Mouse (Mus musculus): ENCODE measurements around the gene Neurog3. TPM values are rescaled to one million over a fixed set of nuclear protein-coding genes. Genes with fewer than 3 reads are reported as not detected.

The Neurog3 gene
- total and polyA plus RNA-seq, 3 experiments: not detected

DNA sequence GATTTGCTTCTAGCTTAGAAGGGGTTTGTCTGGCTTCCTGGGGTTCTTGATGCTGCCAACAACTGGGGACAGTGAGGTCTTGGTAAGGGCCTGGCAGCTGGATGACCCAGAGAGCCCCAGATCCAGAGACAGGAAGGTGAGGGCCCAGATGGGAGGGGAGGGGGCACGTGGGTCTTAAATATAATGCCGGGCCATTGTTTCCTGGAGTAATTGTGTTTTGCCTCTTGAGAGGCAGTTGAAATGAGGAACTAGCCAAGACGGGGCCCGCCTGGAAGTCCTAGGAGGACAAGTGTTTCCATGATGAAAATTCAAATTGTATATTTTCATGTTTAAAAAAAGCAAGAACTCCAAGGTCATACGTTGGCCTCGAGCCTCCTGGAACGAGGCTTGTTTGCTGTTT is 39.0 kb upstream of the Neurog3 start:
- 35% methylated on average over 7 of the region's 7 CpGs for WGBS
- H3K79me2 ChIP-seq (replicated peaks; ENCODE audit: control insufficient read depth, insufficient read depth, low read length): no peaks in the 10 kb centered on the region
- intact Hi-C loops (cut with DNase I): no loop called here
- TF ChIP-seq CTCF (IDR thresholded peaks at IDR 0.05) (no peak), EP300 (IDR thresholded peaks at IDR 0.05; ENCODE audit: insufficient read depth, low read depth, low read length) (no peak), POLR2A (IDR thresholded peaks at IDR 0.05; ENCODE audit: insufficient read depth, low read depth, low read length) (no peak)
- no peaks in the 10 kb centered on the region for H3K36me3 ChIP-seq (ENCODE audit: control insufficient read depth, insufficient read depth, low read length)
- no peaks in the 10 kb centered on the region for H3K27me3 ChIP-seq (ENCODE audit: control insufficient read depth, insufficient read depth, low read length)
- no peak overlapping the region for H3K9ac ChIP-seq (ENCODE audit: low read depth, low read length)
- DNase-seq: no peak
- H3K4me3 ChIP-seq: no peak overlapping the region
- H3K27ac ChIP-seq: no peak overlapping the region
- H3K4me1 ChIP-seq (ENCODE audit: control insufficient read depth, insufficient read depth, low read length): no peaks in the 10 kb centered on the region

DNA sequence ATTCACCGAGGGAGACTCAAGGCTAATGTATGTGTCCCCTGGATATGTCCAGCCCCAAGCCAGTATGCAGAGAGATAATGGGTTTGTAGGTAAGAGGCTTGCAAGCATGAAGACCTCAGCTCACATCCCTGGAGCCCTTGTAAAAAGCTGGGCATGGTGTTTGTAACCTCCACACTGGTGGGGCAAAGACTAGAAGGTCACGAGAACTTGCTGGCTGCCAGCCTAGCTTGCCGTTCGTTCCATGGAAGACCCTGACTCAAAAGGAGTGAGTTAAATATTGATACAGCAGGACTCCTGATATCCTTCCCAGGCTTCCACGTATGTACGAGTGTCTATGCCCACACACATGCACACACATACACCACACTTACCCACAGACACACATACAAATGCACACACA is 38.5 kb upstream of the Neurog3 start:
- no peaks in the 10 kb centered on the region for H3K27me3 ChIP-seq (ENCODE audit: control insufficient read depth, insufficient read depth, low read length)
- no peaks in the 10 kb centered on the region for H3K79me2 ChIP-seq (replicated peaks; ENCODE audit: control insufficient read depth, insufficient read depth, low read length)
- no peak overlapping the region for H3K27ac ChIP-seq
- DNase-seq: no peak
- 72% methylated on average over 6 of the region's 6 CpGs for WGBS
- intact Hi-C loops (cut with DNase I): no loop called here
- H3K4me3 ChIP-seq: no peak overlapping the region
- TF ChIP-seq EP300 (IDR thresholded peaks at IDR 0.05; ENCODE audit: insufficient read depth, low read depth, low read length): no peak
- TF ChIP-seq POLR2A (IDR thresholded peaks at IDR 0.05; ENCODE audit: insufficient read depth, low read depth, low read length): no peak
- TF ChIP-seq CTCF (IDR thresholded peaks at IDR 0.05): no peak
- H3K4me1 ChIP-seq (ENCODE audit: control insufficient read depth, insufficient read depth, low read length): no peaks in the 10 kb centered on the region
- H3K36me3 ChIP-seq (ENCODE audit: control insufficient read depth, insufficient read depth, low read length): no peaks in the 10 kb centered on the region
- no peak overlapping the region for H3K9ac ChIP-seq (ENCODE audit: low read depth, low read length)

DNA sequence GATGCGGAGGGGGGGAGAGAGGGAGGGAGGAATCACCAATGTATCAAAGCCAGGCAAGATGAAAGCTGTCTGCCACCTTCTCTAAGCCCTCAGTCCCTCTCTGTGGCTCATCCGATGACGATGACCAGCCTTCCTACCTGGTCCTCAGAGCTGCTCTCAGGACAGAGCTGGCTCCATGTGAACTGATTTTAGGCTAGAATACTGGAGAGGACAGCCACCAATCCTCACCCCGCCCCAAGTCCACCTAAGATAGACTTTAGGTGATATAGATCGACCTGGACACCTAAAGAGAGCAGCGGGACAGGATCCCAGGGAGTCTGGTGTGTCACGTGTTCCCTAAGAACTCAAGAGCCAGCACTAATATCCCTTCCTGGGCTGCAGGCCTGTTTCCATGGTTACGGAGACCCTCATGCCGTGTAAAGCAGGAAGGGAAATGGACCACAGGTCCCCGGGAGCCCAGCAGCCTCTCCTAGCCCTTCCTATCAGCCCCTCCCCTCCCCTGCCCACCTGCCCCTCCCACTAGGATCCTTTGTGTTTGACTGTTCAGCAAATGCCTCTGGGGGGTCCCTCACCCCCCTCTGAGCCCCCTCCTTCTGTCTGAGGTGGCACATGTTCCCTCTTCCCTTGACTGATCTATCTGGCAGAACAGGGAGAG is 33.0 kb upstream of the Neurog3 start:
- no peak overlapping the region for H3K9ac ChIP-seq (ENCODE audit: low read depth, low read length)
- intact Hi-C loops (cut with DNase I): no loop called here
- no peaks in the 10 kb centered on the region for H3K4me1 ChIP-seq (ENCODE audit: control insufficient read depth, insufficient read depth, low read length)
- no peaks in the 10 kb centered on the region for H3K79me2 ChIP-seq (replicated peaks; ENCODE audit: control insufficient read depth, insufficient read depth, low read length)
- H3K36me3 ChIP-seq (ENCODE audit: control insufficient read depth, insufficient read depth, low read length): no peaks in the 10 kb centered on the region
- H3K27ac ChIP-seq: no peak overlapping the region
- DNase-seq: no peak
- H3K4me3 ChIP-seq: no peak overlapping the region
- 72% methylated on average over 10 of the region's 10 CpGs for WGBS
- TF ChIP-seq EP300 (IDR thresholded peaks at IDR 0.05; ENCODE audit: insufficient read depth, low read depth, low read length): no peak
- TF ChIP-seq CTCF (IDR thresholded peaks at IDR 0.05): no peak
- TF ChIP-seq POLR2A (IDR thresholded peaks at IDR 0.05; ENCODE audit: insufficient read depth, low read depth, low read length): no peak
- H3K27me3 ChIP-seq (ENCODE audit: control insufficient read depth, insufficient read depth, low read length): no peaks in the 10 kb centered on the region

DNA sequence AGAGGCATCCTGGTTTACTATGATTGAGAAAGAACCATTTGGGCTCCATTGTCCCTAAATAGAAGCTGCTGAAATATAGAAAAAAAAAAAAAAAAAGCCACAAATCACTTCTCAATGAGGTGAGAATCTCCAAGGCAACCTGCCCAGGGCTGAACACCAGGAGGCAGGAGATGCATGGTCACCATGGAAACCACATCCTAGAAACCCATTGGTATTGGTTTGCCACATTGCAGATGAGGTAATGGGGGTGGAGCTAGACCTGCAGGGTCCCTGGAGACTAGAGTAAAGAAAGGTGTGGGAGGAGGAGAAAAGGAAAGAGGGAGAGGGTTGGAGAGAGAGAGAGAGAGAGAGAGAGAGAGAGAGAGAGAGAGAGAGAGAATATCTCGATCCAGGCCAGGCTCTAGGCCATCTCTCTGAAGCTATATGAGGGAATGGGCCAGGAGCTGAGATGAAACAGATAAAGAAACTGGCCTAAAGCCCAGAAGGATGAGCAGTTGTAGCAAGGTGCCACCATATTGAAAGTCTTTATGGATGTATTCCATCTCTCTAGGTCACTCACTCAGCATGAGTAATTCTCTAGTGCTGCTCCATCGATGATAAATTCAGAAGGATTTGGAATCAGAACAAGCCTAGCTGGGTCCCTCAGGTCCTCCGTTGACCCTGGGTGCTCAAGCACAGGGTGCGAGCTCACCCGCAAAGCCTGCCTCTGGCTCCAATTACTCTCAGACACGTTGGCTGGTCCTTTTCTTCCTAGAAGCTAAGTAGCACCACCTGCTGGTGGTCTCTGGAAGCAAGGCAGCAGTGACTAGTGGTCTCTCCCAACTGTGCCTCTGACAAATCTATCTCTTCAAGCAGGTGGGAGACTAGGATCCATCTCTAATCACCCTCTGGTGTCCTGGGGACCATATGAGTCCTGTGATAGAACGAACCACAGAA is 31.1 kb upstream of the Neurog3 start:
- no peaks in the 10 kb centered on the region for H3K36me3 ChIP-seq (ENCODE audit: control insufficient read depth, insufficient read depth, low read length)
- no peak overlapping the region for H3K9ac ChIP-seq (ENCODE audit: low read depth, low read length)
- no peak overlapping the region for H3K27ac ChIP-seq
- no peaks in the 10 kb centered on the region for H3K27me3 ChIP-seq (ENCODE audit: control insufficient read depth, insufficient read depth, low read length)
- TF ChIP-seq POLR2A (IDR thresholded peaks at IDR 0.05; ENCODE audit: insufficient read depth, low read depth, low read length) (no peak), EP300 (IDR thresholded peaks at IDR 0.05; ENCODE audit: insufficient read depth, low read depth, low read length) (0 out of 2 replicates have a peak, but pooled peaks have one; percentile 29), CTCF (IDR thresholded peaks at IDR 0.05) (peak; percentile 92)
- no peaks in the 10 kb centered on the region for H3K79me2 ChIP-seq (replicated peaks; ENCODE audit: control insufficient read depth, insufficient read depth, low read length)
- WGBS: 7% methylated on average over 7 of the region's 7 CpGs
- peak; percentile 33 to 68 for DNase-seq
- H3K4me1 ChIP-seq (ENCODE audit: control insufficient read depth, insufficient read depth, low read length): no peaks in the 10 kb centered on the region
- H3K4me3 ChIP-seq: no peak overlapping the region
- intact Hi-C loops (cut with DNase I): loop anchor here (1.0 to 2.0 kb wide), 4 partner anchors 46 to 263 kb away; no protein-coding TSS in a partner anchor

DNA sequence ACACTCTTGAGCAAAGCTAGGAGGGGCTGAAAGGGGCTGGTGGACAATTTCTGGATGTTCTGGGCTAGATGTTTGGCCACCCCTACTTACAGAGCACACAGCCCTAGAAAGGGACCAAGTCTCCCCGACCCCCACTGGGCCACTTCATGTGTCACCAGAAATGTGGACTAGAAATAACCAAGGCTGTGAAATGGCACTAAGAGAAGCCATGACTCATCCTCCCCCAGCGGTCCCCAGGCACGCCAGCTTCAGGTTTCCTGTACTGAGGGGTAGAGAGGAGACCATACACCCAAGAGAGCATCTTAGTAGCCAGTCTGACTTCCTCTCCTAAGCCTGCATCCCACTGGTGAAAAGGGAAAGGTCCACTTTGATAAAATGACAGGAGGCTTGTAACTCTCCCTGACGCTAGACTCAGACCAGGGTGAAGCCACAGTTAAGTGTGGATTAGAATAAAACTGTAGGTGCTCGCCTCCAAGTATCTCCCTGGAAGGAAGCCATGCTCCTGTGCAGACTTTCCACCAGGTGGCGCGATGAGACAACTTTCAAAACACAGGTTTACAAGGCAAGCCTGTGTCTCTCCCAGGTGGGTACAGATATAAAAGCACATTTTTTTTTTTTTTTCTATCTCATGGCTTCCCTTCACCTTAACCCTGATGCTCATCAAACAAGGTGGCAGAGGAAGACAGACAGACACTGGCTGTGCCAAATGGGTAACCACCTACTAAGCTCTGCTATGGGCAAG is 27.9 kb upstream of the Neurog3 start:
- no peaks in the 10 kb centered on the region for H3K79me2 ChIP-seq (replicated peaks; ENCODE audit: control insufficient read depth, insufficient read depth, low read length)
- DNase-seq: peak; percentile 37 to 65
- H3K9ac ChIP-seq (ENCODE audit: low read depth, low read length): no peak overlapping the region
- no peaks in the 10 kb centered on the region; the same call in 1 of the 2 replicates for H3K27me3 ChIP-seq (ENCODE audit: control insufficient read depth, insufficient read depth, low read length)
- 0 out of 2 replicates have a peak, but pooled peaks have one; percentile 68 for TF ChIP-seq EP300 (IDR thresholded peaks at IDR 0.05; ENCODE audit: insufficient read depth, low read depth, low read length)
- TF ChIP-seq POLR2A (IDR thresholded peaks at IDR 0.05; ENCODE audit: insufficient read depth, low read depth, low read length): no peak
- peak; percentile 83 for TF ChIP-seq CTCF (IDR thresholded peaks at IDR 0.05)
- no peaks in the 10 kb centered on the region for H3K4me1 ChIP-seq (ENCODE audit: control insufficient read depth, insufficient read depth, low read length)
- no peak overlapping the region for H3K27ac ChIP-seq
- H3K36me3 ChIP-seq (ENCODE audit: control insufficient read depth, insufficient read depth, low read length): no peaks in the 10 kb centered on the region
- intact Hi-C loops (cut with DNase I): loop anchor here (1.0 kb wide), 2 partner anchors 78 to 138 kb away; no protein-coding TSS in a partner anchor
- WGBS: 16% methylated on average over 7 of the region's 7 CpGs
- H3K4me3 ChIP-seq: no peak overlapping the region
